Mouse (Mus musculus) olfactory bulb, adult 2 months (tissue): ENCODE results near the gene Rin3. TPM values are rescaled to one million over a fixed set of nuclear protein-coding genes. Genes with fewer than 3 reads are reported as not detected.

ENCODE experiments used
- H3K27ac ChIP-seq: fragments of 200-500 bp; 2 replicates; pipeline ENCODE4 v1.5.1; 2012; ENCODE audit warnings: low read depth, low read length; ENCODE audit not compliant: insufficient read depth
- H3K4me1 ChIP-seq: fragments of 200-500 bp; 2 replicates; pipeline ENCODE4 v1.6.1; 2012; ENCODE audit warnings: low read length; ENCODE audit not compliant: control insufficient read depth, insufficient read depth
- H3K4me3 ChIP-seq: fragments of 200-500 bp; 2 replicates; pipeline ENCODE4 v1.5.1; 2012; ENCODE audit warnings: mild to moderate bottlenecking, low read depth, low read length, moderate library complexity; ENCODE audit not compliant: insufficient read depth
- CTCF ChIP-seq: fragments of 200-500 bp; IDR thresholded peaks from 2 replicates; pipeline ENCODE4 v1.5.1; 2012; ENCODE audit warnings: low read depth, mild to moderate bottlenecking, low read length, moderate library complexity; ENCODE audit not compliant: insufficient read depth
- POLR2A ChIP-seq: fragments of 200-500 bp; IDR thresholded peaks from 2 replicates; pipeline ENCODE4 v1.6.1; 2012; ENCODE audit warnings: mild to moderate bottlenecking, low read depth, low read length, moderate library complexity; ENCODE audit not compliant: insufficient read depth
- WGBS: fragments of 180-500 bp; shearing (Covaris S2); methylation state at CpG from one replicate; pipeline ENCODE4 v1.1.7; 2018; 5-methylcytosine and 5-hydroxymethylcytosine counted together
- polyA plus RNA-seq: library from polyadenylated mRNA; stranded (reverse); fragments of >200 nt; gene quantifications from 2 replicates; pipeline ENCODE4 v1.2.4, GENCODE M21; 2012; ENCODE audit warnings: low replicate concordance; ENCODE audit not compliant: missing spikeins, insufficient read depth, insufficient read length

The Rin3 gene
- polyA plus RNA-seq, 1 experiment, result not detected

- no peak for TF ChIP-seq CTCF
- no peak for TF ChIP-seq POLR2A
- H3K27ac ChIP-seq, result 0 out of 2 replicates have a peak overlapping the region, but pooled peaks have one; percentile 6
- H3K4me3 ChIP-seq, result no peak overlapping the region
- H3K4me1 ChIP-seq, result peaks cover 18% of the 10 kb centered on the region
- 86% methylated on average over 6 of the region's 6 CpGs for WGBS
Observed at GRCm38 (mm10) chr12:102414686-102415085, 131.8 kb downstream of the Rin3 start.

- peak overlapping the region; percentile 53 for H3K27ac ChIP-seq
- 9% methylated on average over 7 of the region's 7 CpGs for WGBS
- H3K4me1 ChIP-seq, result peaks cover 22% of the 10 kb centered on the region
- TF ChIP-seq CTCF, result no peak
- H3K4me3 ChIP-seq, result no peak overlapping the region
Observed at GRCm38 (mm10) chr12:102416391-102416837, 133.6 kb downstream of the Rin3 start.

- H3K27ac ChIP-seq, result peak overlapping the region; percentile 53; the same call in 1 of the 2 replicates
- WGBS, result 80% methylated on average over 7 of the region's 7 CpGs
- no peak overlapping the region for H3K4me3 ChIP-seq
- H3K4me1 ChIP-seq, result peaks cover 25% of the 10 kb centered on the region
- TF ChIP-seq CTCF, result no peak
- TF ChIP-seq POLR2A, result no peak
Observed at GRCm38 (mm10) chr12:102416955-102417510, 134.2 kb downstream of the Rin3 start.

GRCm38 (mm10) chr12:102417701-102418100, 134.9 kb downstream of the Rin3 start:
- TF ChIP-seq CTCF, result no peak
- TF ChIP-seq POLR2A, result no peak
- 77% methylated on average over 6 of the region's 6 CpGs for WGBS
- Histone ChIP-seq H3K4me1 (peaks cover 28% of the 10 kb centered on the region), H3K27ac (no peak overlapping the region), H3K4me3 (no peak overlapping the region)

- H3K27ac ChIP-seq, result peak overlapping the region; percentile 53; the same call in 1 of the 2 replicates
- H3K4me1 ChIP-seq, result peaks cover 28% of the 10 kb centered on the region
- 54% methylated on average over 3 of the region's 3 CpGs for WGBS
- no peak for TF ChIP-seq CTCF
- no peak for TF ChIP-seq POLR2A
- no peak overlapping the region for H3K4me3 ChIP-seq
Observed at GRCm38 (mm10) chr12:102419544-102419943, 136.7 kb downstream of the Rin3 start.

GRCm38 (mm10) chr12:102420168-102420890, 137.5 kb downstream of the Rin3 start:
- H3K4me1 ChIP-seq, result peaks cover 24% of the 10 kb centered on the region
- WGBS, result 81% methylated on average over 10 of the region's 10 CpGs
- H3K27ac ChIP-seq, result no peak overlapping the region
- TF ChIP-seq CTCF, result no peak
- TF ChIP-seq POLR2A, result no peak
- H3K4me3 ChIP-seq, result no peak overlapping the region

- 0 out of 2 replicates have a peak overlapping the region, but pooled peaks have one; percentile 5 for H3K27ac ChIP-seq
- H3K4me1 ChIP-seq, result peaks cover 12% of the 10 kb centered on the region
- no peak overlapping the region for H3K4me3 ChIP-seq
- 33% methylated on average over 6 of the region's 6 CpGs for WGBS
- no peak for TF ChIP-seq POLR2A
- no peak for TF ChIP-seq CTCF
Observed at GRCm38 (mm10) chr12:102422065-102422464, 139.2 kb downstream of the Rin3 start.

- WGBS, result 82% methylated on average over 11 of the region's 11 CpGs
- TF ChIP-seq POLR2A, result no peak
- TF ChIP-seq CTCF, result no peak
- Histone ChIP-seq H3K4me1 (peaks cover 11% of the 10 kb centered on the region), H3K27ac (no peak overlapping the region), H3K4me3 (no peak overlapping the region)
Observed at GRCm38 (mm10) chr12:102422623-102423320, 139.9 kb downstream of the Rin3 start.

GRCm38 (mm10) chr12:102423625-102424024, 140.8 kb downstream of the Rin3 start:
- Histone ChIP-seq H3K4me1 (peaks cover 11% of the 10 kb centered on the region), H3K4me3 (no peak overlapping the region), H3K27ac (no peak overlapping the region)
- WGBS, result 93% methylated on average over 8 of the region's 8 CpGs
- TF ChIP-seq CTCF (no peak), POLR2A (no peak)

- Histone ChIP-seq H3K4me3 (no peak overlapping the region), H3K4me1 (peaks cover 11% of the 10 kb centered on the region), H3K27ac (no peak overlapping the region)
- TF ChIP-seq CTCF, result no peak
- TF ChIP-seq POLR2A, result no peak
- WGBS, result 76% methylated on average over 2 of the region's 2 CpGs
Observed at GRCm38 (mm10) chr12:102424456-102424855, 141.6 kb downstream of the Rin3 start.
